Mouse (Mus musculus): ENCODE results near the gene Exog.

Gene Exog

GRCm38 (mm10) chr9:119444738-119445429, at the start of gene Exog:
TSS of gene Exog (plus strand) at chr9:119444943.
- peak; percentile 100 for DNase-seq

- no peak for DNase-seq
Observed at GRCm38 (mm10) chr9:119401351-119401750, 43.4 kb upstream of the Exog start.

- peak; percentile 95 for DNase-seq
Observed at GRCm38 (mm10) chr9:119401801-119402214, 42.9 kb upstream of the Exog start, which contains the start of gene Acvr2b. TSS of gene Acvr2b (plus strand) at chr9:119402118.

DNA sequence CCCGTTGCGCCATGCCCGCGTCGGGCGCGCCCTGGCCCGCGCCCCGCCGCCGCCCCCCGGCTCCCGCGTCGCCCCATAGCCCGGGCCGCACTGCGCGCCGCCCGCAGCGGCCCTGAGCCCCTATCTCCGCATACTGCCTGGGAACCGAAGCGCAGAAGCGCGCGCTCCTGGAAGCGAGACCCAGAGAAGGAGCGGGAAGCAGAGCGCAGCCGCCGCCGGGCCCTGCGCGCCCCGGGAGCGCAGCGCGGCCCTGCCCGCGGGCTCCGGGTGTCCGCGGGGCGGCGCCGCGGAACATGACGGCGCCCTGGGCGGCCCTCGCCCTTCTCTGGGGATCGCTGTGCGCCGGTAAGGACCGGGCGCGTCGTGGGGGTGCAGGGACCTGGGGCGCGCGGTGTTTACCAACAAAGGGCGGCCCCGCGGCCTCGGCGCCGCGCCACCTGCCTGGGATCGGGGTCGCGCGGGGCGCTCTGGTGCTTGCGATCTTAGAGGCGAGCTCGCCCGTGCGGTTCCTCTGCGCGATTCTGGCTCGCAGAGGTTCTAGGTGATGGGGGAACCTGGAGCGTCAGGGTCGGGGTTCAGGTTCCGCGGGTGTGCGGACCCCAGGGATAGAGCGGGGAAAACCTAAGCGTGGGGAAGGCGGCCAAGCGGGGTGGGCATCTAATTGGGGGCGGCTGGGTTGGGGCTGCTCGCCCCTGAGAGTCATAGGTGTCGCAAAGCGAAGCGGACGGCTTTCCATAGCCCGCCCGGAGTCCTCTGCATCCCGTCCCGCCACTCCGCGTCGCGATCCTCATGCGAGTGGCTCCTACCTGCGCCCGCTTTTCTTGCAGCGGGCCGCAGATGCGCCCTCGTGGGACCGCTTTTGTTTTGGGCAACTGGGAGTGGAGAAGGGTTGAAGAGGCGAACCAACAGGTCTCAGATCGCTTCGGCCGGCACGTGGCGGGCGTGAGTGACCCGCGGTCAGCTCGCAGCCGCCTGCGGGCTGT, 42.2 kb upstream of the Exog start:
- peak; percentile 49 for DNase-seq

GRCm38 (mm10) chr9:119403236-119403641, 41.5 kb upstream of the Exog start:
- DNase-seq, result peak; percentile 44

GRCm38 (mm10) chr9:119404090-119404489, 40.7 kb upstream of the Exog start:
- no peak for DNase-seq

DNA sequence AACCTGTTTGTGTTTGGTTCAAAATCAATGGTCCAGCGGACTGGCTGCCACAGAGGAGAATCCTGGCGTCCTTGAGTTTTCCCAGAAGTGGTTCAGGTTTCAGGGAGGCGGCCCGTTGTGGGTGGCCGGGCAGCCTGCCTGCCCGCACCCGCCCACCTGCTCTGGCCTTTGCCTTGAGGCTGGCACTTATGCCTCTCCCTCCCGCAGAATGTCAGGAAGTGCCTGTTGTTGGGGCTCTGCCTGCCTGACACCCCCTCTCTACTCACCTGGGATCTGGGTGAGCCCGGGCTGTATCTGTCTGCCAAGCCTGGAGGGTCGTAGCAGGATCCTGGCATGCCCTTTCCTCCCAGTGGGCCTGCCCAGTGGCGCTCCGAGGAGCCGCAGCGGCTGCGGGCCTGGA, 36.9 kb upstream of the Exog start:
- no peak for DNase-seq

DNA sequence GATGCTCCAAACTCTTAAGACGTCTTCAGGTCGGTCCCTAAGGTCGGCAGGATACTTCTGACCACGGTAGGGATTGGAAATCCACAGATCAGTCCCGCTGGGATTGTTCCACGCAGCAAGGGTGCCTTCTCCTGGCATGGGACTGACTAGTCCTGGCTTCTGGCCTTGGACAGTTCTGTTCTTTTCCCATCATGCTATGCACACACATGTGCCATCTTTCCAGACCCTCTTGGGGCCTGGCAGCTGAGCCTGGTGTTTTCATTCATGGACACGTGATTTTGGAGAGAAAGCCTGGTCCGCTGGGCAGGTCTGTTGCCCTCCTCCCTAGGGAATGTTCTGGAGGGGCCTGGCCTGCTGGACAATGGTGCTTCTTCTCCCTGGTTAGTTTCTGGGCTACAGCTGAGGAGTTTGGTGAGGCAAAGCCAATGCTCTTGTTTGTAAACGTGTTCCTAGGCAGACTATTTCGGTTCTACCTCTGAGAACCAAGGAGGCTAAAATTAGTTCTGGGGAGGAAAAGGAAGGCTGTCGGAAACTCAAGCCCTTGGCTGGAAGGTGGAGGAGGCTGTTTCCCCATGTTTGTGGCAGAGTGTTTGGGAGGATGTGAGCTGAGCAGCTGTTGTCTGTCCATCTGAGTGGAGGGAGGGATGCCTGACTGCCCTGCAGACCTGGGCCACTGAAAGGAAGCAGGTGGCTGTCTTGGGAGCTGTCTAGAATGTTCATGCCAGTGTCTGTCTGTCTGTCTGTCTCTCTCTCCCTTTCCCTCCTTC, 35.7 kb upstream of the Exog start:
- DNase-seq, result no peak

DNA sequence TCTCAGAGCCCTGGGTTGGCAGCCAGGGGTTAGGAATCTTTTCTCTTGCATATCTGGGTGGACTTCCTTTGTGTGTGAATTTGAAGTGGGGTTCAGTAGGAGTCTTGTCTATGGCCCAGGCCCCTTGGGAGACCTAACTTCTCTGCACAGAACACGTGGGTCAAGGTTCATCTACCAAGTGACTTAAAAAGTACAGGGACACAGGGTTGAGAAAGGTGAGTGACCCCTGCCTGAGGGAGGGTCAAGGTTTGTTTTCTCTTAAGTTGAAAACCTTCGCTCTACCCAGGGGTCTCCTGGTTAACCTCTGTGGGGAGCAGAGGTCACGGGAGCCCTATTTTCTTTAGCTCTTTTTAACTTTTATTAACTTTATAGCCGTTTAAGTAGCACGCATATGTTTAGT, 34.9 kb upstream of the Exog start:
- DNase-seq, result no peak

DNA sequence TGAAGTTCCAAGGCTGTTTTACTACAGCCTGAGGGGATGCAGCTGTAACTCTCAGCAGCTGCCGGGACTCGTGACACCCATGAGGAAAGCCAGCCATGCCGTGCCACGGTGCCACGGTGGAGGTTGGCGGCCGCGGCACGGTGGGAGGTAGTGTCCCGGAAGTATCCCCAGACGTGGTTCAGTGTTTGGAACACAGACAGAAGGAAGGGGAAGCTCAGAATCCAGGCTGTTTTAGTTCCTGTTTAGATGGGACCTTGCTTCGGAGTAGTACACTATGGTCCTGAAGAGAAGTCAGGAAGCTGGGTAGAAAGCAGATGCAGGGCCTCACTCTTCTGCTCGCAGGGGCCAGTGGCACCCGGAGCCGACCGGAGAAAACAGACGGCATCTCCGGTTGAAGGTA, 26.7 kb upstream of the Exog start:
- no peak for DNase-seq

DNA sequence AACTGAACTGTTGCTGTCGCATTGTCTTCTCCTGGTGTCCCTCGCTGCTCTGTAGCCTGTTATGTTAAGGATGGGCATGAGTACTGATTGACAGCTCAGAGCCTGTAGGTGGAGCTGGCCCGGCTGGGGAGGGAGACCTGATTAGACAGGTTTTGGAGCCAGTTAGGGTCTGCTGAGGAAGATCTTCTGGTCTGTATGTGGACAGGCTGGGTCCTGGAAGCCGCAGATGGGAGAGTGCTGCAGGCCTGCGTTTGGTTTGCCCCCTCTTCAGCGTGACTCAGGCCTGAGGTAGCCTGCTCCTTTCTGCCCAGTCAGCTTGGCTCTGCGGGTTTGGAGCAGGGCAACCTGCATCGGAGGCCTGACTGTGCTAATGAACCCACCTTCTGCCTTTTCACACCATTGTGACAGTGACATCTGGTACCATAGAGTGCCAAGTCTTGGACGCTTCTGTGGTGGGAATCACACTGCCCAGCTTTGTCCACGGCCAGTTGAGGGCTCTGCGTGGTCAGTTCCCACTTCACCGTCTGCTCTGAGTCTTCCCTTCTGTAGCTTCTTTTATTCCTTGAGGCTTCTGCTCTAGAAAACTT, 24.8 kb upstream of the Exog start:
- DNase-seq, result no peak

GRCm38 (mm10) chr9:119425217-119425975, 19.3 kb upstream of the Exog start:
- no peak for DNase-seq

DNA sequence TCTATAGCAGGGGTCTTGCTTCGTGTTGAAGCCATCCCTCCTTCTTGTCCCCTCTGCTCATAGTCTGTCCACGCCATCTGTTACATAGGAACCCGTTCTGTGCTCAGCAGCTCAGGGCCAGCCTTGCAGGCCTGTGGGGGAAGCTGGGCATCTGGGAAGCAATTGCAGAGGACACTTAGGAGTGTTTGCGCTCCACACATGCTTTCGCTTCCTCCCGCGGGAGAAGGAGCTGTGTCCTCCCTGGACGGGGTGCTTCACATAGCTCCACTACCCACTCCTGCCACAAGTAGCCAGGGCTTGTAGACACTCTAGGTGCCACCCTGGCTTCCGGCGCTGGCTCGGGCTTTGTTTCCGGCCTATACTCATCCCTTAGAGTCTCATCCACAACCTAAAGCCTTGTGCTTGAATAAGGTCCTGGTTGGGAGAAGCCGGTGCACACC, 18.7 kb upstream of the Exog start:
- DNase-seq, result no peak

- DNase-seq, result no peak
Observed at GRCm38 (mm10) chr9:119426483-119426882, 18.3 kb upstream of the Exog start.

DNA sequence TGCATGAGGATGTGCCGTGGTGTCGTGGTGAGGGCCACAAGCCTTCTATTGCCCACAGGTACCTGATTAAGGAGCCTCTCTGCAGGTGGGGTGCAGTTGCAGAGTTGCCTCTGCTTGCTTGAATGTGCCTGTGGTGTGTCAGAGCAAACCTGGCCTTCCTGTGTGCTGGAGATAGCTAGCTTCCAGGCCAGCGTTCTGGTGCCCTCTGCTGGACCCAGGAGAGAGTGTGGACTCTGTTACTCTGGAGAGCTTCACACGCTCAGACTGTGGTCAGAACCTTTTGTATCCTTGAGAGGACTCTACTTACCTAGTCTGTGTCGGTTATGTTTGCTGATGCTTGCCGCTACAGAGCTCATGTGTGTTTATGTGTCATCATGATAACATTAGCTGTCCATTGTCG, 14.4 kb upstream of the Exog start:
- DNase-seq, result peak; percentile 85

DNA sequence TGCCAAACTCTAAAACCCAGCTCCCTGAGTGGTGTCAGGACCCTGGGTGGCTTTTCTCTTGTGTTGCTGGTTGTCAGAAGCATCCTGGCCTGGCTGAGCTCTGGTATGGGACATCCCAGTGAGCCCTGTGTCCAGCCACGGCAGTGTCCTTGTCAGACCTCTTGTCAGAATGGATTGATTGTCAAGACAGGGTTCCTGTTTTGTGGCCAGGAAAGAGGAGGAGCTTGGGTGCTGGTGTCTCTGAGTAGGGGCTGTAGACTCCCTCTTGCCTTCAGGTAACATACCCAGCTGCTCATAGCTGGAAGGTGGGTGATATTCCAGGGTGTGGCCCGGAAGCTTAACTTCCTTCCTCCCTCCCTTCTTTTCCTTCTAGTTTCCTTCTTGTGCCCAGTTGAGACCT, 8.9 kb upstream of the Exog start:
- no peak for DNase-seq

DNA sequence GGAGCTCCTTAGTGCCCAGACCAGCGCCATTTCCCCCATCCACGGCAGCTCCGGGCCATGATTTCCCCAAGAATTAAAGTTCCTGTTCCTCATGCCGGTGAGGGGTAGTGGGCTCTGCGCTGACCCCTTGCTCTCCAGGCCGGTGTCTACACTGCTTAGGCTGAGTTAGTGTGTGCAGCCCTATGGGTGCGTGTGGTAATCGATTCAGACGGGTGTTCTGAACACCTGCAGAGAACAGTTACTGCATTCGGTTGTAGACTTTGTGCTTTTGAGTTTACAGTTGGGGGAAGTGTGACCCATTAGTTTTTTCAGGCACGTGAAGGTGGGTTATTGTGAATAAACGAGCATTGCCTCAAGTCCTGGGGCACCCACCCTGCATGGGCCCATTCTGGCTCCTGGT, 6.7 kb upstream of the Exog start:
- no peak for DNase-seq

GRCm38 (mm10) chr9:119438498-119439000, 6.2 kb upstream of the Exog start:
- DNase-seq, result no peak

DNA sequence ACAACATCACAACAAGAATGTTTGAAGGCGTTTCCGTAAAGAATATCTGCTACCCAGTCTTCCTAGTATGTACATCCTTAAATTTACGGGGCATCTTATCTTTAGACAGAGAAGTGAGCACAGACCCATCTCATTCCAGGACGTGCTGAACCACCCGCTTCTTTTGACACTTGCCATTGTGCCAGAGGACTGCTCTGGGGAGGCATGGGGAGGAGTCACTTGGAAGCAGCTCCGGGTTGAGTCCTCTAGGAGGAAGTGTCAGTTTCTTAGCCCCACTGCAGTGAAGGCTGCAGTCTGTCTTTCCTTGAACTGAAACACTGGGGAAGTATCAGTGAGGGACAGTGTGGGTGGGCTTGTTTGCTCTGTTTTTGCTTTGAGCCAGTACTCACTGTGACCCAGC, 994 bp downstream of the Exog start:
- DNase-seq, result no peak

DNA sequence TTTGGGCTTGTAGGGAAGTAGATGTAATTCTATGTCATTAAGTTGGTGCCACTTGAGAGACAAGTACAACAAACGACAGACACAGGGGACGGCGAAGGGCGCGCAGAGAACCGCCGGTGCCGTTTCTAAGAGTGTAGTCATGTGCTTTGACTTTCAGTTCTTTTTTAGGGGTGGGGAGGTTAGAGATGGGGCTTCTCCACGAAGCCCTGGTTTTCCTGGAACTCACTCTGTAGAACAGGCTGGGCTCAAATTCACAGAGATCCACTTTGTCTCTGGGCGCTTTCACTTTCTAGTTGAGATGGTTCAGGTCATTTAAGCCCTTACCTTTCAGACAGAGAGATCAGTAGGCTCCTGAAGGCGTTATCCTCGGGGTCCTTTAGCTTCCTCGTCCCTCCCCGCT, 11.2 kb downstream of the Exog start:
- no peak for DNase-seq

DNA sequence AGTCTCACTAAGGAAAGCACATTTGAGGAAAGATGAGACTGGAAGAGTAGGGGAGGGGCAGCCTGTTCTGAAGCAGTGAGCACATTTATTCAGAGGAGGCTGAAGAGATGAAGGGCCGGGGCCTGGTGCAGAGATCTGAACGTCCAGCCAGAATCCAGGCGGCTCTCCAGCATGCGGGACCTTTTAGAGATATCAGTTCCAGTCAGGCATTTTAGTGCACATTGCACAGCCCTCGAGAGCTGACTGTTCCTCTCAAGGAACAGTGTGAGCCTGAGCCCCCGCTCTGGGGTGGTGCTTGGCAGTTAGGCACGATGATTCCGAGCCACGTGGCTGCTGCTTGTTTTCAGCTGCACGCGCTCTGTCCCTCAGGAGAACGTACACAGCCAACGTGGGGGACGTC, 12.4 kb downstream of the Exog start:
- DNase-seq, result no peak

DNA sequence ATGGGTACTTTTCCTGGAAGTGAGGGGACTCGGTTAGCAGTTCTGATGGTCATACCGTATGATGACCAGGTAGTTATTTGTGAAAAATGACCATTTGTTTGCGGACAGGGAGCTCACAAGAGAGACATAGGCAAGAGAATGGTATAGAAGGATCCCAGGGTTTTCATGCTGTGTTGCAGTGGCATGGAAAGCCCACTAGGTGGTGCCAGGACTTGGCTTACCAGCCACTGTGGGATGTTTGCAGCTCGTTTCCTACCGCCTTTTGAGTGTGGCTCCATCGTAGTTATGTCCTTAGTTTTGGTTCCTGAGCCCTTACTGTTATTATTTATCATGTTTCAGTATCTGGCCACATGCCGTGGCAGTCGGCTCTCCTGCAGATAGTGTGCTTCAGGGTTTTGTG, 15.7 kb downstream of the Exog start:
- DNase-seq, result peak; percentile 77

Data from right cerebral cortex, postnatal 14 days (tissue).